Mouse (Mus musculus) myocyte (in vitro differentiated cells): ENCODE measurements around the gene Bcr. TPM values are rescaled to one million over a fixed set of nuclear protein-coding genes. Genes with fewer than 3 reads are reported as not detected.

ENCODE experiments used
- H3K27me3 ChIP-seq: one replicate; pipeline ENCODE4 v1.6.1; 2011; ENCODE audit not compliant: control insufficient read depth, insufficient read depth, insufficient read length
- H3K36me3 ChIP-seq: one replicate; pipeline ENCODE4 v1.6.1; 2011; ENCODE audit not compliant: control insufficient read depth, insufficient read depth
- H3K4me2 ChIP-seq: one replicate; pipeline ENCODE4 v1.6.1; 2011; ENCODE audit warnings: low read depth, control low read depth
- H3K4me3 ChIP-seq: one replicate; pipeline ENCODE4 v1.5.1; 2011; ENCODE audit warnings: mild to moderate bottlenecking, control low read depth, moderate library complexity
- H3K79me2 ChIP-seq: one replicate; pipeline ENCODE4 v1.6.1; 2011; ENCODE audit not compliant: control insufficient read depth, insufficient read depth
- H3ac ChIP-seq: one replicate; pipeline ENCODE4 v1.6.1; 2011; ENCODE audit not compliant: control insufficient read depth, insufficient read length
- CEBPB ChIP-seq: IDR thresholded peaks from 2 replicates; pipeline ENCODE4 v1.6.1; 2011; ENCODE audit warnings: mild to moderate bottlenecking, moderate library complexity; ENCODE audit not compliant: poor library complexity, insufficient read depth, severe bottlenecking
- E2F4 ChIP-seq: IDR thresholded peaks from one replicate; pipeline ENCODE4 v1.6.1; 2011; ENCODE audit warnings: mild to moderate bottlenecking, control low read depth, moderate library complexity; ENCODE audit not compliant: insufficient read depth
- MAX ChIP-seq: IDR thresholded peaks from one replicate; pipeline ENCODE4 v1.6.1; 2011; ENCODE audit warnings: low read depth, mild to moderate bottlenecking, control low read depth
- MYOD1 ChIP-seq, 3 experiments: IDR thresholded peaks; one replicate each; pipeline ENCODE4 v1.6.1; 2011; ENCODE audit warnings: control low read depth in 2 of 3, low read depth in 2 of 3, mild to moderate bottlenecking in 2 of 3, moderate library complexity in 1 of 3; ENCODE audit not compliant: insufficient read length in 2 of 3, control insufficient read depth in 1 of 3
- MYOG ChIP-seq, 3 experiments: IDR thresholded peaks; one replicate each; pipeline ENCODE4 v1.6.1; 2011; ENCODE audit warnings: control low read depth in 2 of 3, low read depth in 2 of 3, mild to moderate bottlenecking in 2 of 3; ENCODE audit not compliant: insufficient read length in 2 of 3, control insufficient read depth in 1 of 3, insufficient read depth in 1 of 3
- POLR2A ChIP-seq: IDR thresholded peaks from one replicate; pipeline ENCODE4 v1.6.1; 2011; ENCODE audit warnings: low read depth, mild to moderate bottlenecking, control low read depth, moderate library complexity; ENCODE audit not compliant: insufficient read length
- POLR2AphosphoS2 ChIP-seq: IDR thresholded peaks from one replicate; pipeline ENCODE4 v1.6.1; 2011; ENCODE audit warnings: low read depth, control low read depth; ENCODE audit not compliant: insufficient read length
- REST ChIP-seq: IDR thresholded peaks from one replicate; pipeline ENCODE4 v1.6.1; 2011; ENCODE audit warnings: mild to moderate bottlenecking, control low read depth, moderate library complexity; ENCODE audit not compliant: insufficient read depth, insufficient read length
- SRF ChIP-seq: IDR thresholded peaks from one replicate; pipeline ENCODE4 v1.6.1; 2011; ENCODE audit warnings: low read depth; ENCODE audit not compliant: control insufficient read depth, insufficient read length
- TCF12 ChIP-seq: IDR thresholded peaks from one replicate; pipeline ENCODE4 v1.6.1; 2011; ENCODE audit warnings: mild to moderate bottlenecking, control low read depth; ENCODE audit not compliant: poor library complexity, insufficient read depth, severe bottlenecking
- TCF3 ChIP-seq: IDR thresholded peaks from one replicate; pipeline ENCODE4 v1.6.1; 2011; ENCODE audit warnings: low read depth, control low read depth; ENCODE audit not compliant: insufficient read length
- USF1 ChIP-seq: IDR thresholded peaks from one replicate; pipeline ENCODE4 v1.6.1; 2011; ENCODE audit warnings: low read depth, mild to moderate bottlenecking, control low read depth, moderate library complexity
- polyA plus RNA-seq: library from polyadenylated mRNA; unstranded; fragments of >200 nt; fragmentation: generic; extraction: Trizol; gene quantifications from one replicate; pipeline ENCODE4 v1.2.1, GENCODE M21; 2012; ENCODE audit warnings: missing spikeins

The Bcr gene
- polyA plus RNA-seq, 1 experiment: 16.8 TPM

- TF ChIP-seq MYOD1 (IDR thresholded peaks at IDR 0.05; ENCODE audit: control insufficient read depth in 1 of 3, insufficient read length in 2 of 3, low read depth in 2 of 3): no peak
- no peak for TF ChIP-seq MAX
- no peak for TF ChIP-seq POLR2A
- no peak for TF ChIP-seq MYOG (IDR thresholded peaks at IDR 0.05; ENCODE audit: control insufficient read depth in 1 of 3, insufficient read depth in 1 of 3, insufficient read length in 2 of 3, low read depth in 2 of 3)
- TF ChIP-seq TCF3: no peak
- TF ChIP-seq SRF: no peak
- no peak for TF ChIP-seq TCF12
- TF ChIP-seq CEBPB: no peak
- no peak for TF ChIP-seq REST
- no peak for TF ChIP-seq POLR2AphosphoS2
- no peak for TF ChIP-seq USF1
- no peak for TF ChIP-seq E2F4
- Histone ChIP-seq H3ac (no peak overlapping the region), H3K27me3 (no peaks in the 10 kb centered on the region), H3K4me3 (no peak overlapping the region), H3K36me3 (no peaks in the 10 kb centered on the region), H3K4me2 (no peak overlapping the region), H3K79me2 (no peaks in the 10 kb centered on the region)
These were observed 127.1 kb downstream of the Bcr start for GRCm38 (mm10) chr10:75187366-75188056.

DNA sequence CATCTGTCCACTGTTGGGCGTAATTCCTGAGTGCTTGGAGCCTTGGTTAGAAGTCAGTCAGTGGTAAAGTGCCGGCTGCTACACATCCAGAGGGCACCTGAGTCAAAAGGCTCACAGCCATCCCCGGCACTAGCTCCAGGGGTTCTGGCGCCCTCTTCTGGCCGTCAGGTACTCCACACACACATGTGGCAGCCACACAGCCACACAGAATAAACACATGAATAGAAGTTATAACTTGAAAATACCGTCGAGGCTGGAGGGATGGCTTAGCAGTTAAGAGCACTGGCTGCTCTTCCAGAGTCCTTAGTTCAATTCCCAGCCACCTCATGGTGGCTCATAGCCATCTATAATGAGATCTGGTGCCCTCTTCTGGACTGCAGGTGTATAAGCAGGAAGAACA, 131.3 kb downstream of the Bcr start:
- TF ChIP-seq MYOD1 (IDR thresholded peaks at IDR 0.05; ENCODE audit: control insufficient read depth in 1 of 3, insufficient read length in 2 of 3, low read depth in 2 of 3) (no peak), USF1 (no peak), E2F4 (no peak), POLR2AphosphoS2 (no peak), TCF12 (no peak), POLR2A (no peak), TCF3 (no peak), CEBPB (no peak), SRF (no peak), MYOG (IDR thresholded peaks at IDR 0.05; ENCODE audit: control insufficient read depth in 1 of 3, insufficient read depth in 1 of 3, insufficient read length in 2 of 3, low read depth in 2 of 3) (no peak), REST (no peak), MAX (no peak)
- H3K36me3 ChIP-seq: no peaks in the 10 kb centered on the region
- H3K27me3 ChIP-seq: no peaks in the 10 kb centered on the region
- H3K4me2 ChIP-seq: no peak overlapping the region
- H3ac ChIP-seq: no peak overlapping the region
- H3K79me2 ChIP-seq: no peaks in the 10 kb centered on the region
- no peak overlapping the region for H3K4me3 ChIP-seq

DNA sequence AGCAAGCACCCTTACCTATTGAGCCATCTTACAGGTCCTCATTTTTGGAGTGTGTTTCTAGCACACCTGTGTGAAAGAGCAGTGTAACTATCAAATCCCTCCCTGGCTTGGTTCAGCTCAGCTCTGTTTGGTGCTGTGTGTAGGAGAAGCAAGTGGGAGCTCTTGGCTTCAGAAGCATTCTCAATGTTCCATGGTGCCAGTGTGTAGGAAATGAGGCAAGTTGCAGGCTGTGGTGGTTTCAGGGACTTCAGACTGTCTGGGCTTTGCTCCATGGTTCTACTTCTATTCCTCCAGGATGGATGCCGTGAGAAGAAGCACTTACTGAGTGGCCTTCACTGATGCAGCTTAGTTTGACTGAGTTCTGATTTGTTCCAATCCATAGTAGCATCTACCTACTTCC, 137.4 kb downstream of the Bcr start:
- Histone ChIP-seq H3K27me3 (no peaks in the 10 kb centered on the region), H3K4me2 (no peak overlapping the region), H3K79me2 (no peaks in the 10 kb centered on the region), H3K4me3 (no peak overlapping the region), H3ac (no peak overlapping the region), H3K36me3 (no peaks in the 10 kb centered on the region)
- TF ChIP-seq CEBPB (no peak), USF1 (no peak), TCF3 (no peak), MAX (no peak), TCF12 (no peak), SRF (no peak), REST (no peak), POLR2AphosphoS2 (no peak), POLR2A (no peak)

DNA sequence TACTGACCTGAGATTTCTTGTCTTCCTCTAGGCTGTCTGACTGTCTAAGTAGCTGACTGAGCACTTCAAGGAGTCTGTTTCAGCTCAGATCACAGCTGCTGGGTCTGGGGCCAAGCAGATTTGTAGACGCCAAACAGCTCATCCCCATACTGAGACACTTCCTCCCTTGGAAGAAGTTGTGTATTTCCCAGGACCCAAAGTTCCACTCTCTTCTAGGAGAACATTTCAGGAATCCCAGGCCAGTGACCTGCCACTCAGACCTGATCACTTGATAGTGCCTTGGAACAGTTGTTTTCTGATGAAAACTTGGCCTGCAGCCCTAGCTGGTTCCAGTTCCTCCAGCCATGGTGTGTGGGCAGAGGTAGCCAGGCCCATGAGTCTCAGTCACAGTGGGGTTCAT, 140.3 kb downstream of the Bcr start:
- TF ChIP-seq TCF12: no peak
- Histone ChIP-seq H3ac (no peak overlapping the region), H3K4me2 (no peak overlapping the region)

DNA sequence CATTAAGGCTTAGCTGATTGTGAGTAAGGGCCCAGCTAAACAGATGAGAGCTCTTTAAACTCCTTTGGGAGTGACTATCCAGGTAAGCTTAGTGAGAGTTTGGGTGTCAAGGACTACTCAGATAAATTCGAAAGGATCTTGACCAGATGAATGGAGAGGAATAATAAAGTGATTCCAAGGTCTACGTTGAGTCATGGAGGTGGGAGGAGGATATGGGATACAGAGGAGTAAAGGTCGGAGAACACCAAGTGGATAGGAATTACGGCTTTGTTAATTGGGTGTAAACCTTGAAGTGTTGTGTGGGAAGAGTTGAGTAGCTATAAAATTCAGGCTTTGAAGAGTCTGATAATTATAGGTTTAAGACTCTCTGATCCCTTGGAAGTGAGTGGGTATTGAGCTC, 145.8 kb downstream of the Bcr start:
- no peaks in the 10 kb centered on the region for H3K36me3 ChIP-seq
- H3ac ChIP-seq: no peak overlapping the region
- H3K27me3 ChIP-seq: no peaks in the 10 kb centered on the region
- TF ChIP-seq POLR2A: no peak
- no peaks in the 10 kb centered on the region for H3K79me2 ChIP-seq
- no peak overlapping the region for H3K4me3 ChIP-seq
- H3K4me2 ChIP-seq: no peak overlapping the region

More for the DNA sequence above, 140.3 kb downstream of the Bcr start:
- H3K27me3 ChIP-seq: no peaks in the 10 kb centered on the region
- no peaks in the 10 kb centered on the region for H3K79me2 ChIP-seq
- no peak overlapping the region for H3K4me3 ChIP-seq
- no peaks in the 10 kb centered on the region for H3K36me3 ChIP-seq
